Mouse (Mus musculus) heart, embryonic 10.5 days (tissue): ENCODE measurements around the gene Irak3. TPM values are rescaled to one million over a fixed set of nuclear protein-coding genes. Genes with fewer than 3 reads are reported as not detected.

Source experiments
- DNase-seq: peaks from one replicate; pipeline ENCODE4 v3.0.0-alpha.2; 2017; ENCODE audit warnings: low spot score
- H3K27ac ChIP-seq: fragments of 300-500 bp; sonication (generic); 2 replicates; pipeline ENCODE4 v1.5.1; 2016; ENCODE audit warnings: mild to moderate bottlenecking
- H3K27me3 ChIP-seq: fragments of 300-500 bp; sonication (generic); 2 replicates; pipeline ENCODE4 v1.6.1; 2016; ENCODE audit warnings: mild to moderate bottlenecking; ENCODE audit not compliant: poor library complexity, insufficient read depth, severe bottlenecking
- H3K36me3 ChIP-seq: fragments of 300-500 bp; sonication (generic); 2 replicates; pipeline ENCODE4 v1.6.1; 2016; ENCODE audit warnings: mild to moderate bottlenecking, moderate library complexity
- H3K4me1 ChIP-seq: fragments of 300-500 bp; sonication (generic); 2 replicates; pipeline ENCODE4 v1.6.1; 2016; ENCODE audit warnings: mild to moderate bottlenecking
- H3K4me3 ChIP-seq: fragments of 300-500 bp; sonication (generic); 2 replicates; pipeline ENCODE4 v1.5.1; 2016; ENCODE audit warnings: mild to moderate bottlenecking, moderate library complexity
- H3K9me3 ChIP-seq: fragments of 300-500 bp; sonication (generic); 2 replicates; pipeline ENCODE4 v1.6.1; 2016; ENCODE audit warnings: mild to moderate bottlenecking, moderate library complexity
- WGBS: fragments of 180-500 bp; shearing (Covaris S2); methylation state at CpG from one replicate; pipeline ENCODE4 v1.1.7; 2016; 5-methylcytosine and 5-hydroxymethylcytosine counted together
- polyA plus RNA-seq: library from polyadenylated mRNA; unstranded; fragments of >200 nt; fragmentation: Nextera tagmentation; extraction: Ambion mirVana; gene quantifications from 2 replicates; pipeline ENCODE4 v1.2.1, GENCODE M21; 2016

The Irak3 gene
- polyA plus RNA-seq, 1 experiment from 2014 or later, result 0.24 TPM

GRCm38 (mm10) chr10:120095716-120096115 lies 106.2 kb downstream of the Irak3 start:
- Histone ChIP-seq H3K27me3 (no peaks in the 10 kb centered on the region), H3K36me3 (peaks cover 73% of the 10 kb centered on the region)
- WGBS, result 87% methylated on average over 5 of the region's 5 CpGs

GRCm38 (mm10) chr10:120095136-120095535 lies 106.8 kb downstream of the Irak3 start:
- Histone ChIP-seq H3K9me3 (no peaks in the 10 kb centered on the region), H3K4me3 (no peak overlapping the region), H3K27me3 (no peaks in the 10 kb centered on the region), H3K4me1 (no peaks in the 10 kb centered on the region; the same call in 1 of the 2 replicates), H3K27ac (no peak overlapping the region), H3K36me3 (peaks cover 67% of the 10 kb centered on the region)
- WGBS, result 89% methylated on average over 9 of the region's 9 CpGs
- DNase-seq, result no peak

More at GRCm38 (mm10) chr10:120095716-120096115, 106.2 kb downstream of the Irak3 start:
- no peak overlapping the region for H3K27ac ChIP-seq
- DNase-seq, result no peak
- no peaks in the 10 kb centered on the region for H3K9me3 ChIP-seq
- no peak overlapping the region for H3K4me3 ChIP-seq
- no peaks in the 10 kb centered on the region; the same call in 1 of the 2 replicates for H3K4me1 ChIP-seq

- Histone ChIP-seq H3K9me3 (no peaks in the 10 kb centered on the region), H3K36me3 (peaks cover 77% of the 10 kb centered on the region), H3K27me3 (no peaks in the 10 kb centered on the region), H3K4me1 (no peaks in the 10 kb centered on the region), H3K4me3 (no peak overlapping the region), H3K27ac (no peak overlapping the region)
- WGBS, result 89% methylated on average over 12 of the region's 12 CpGs
- DNase-seq, result no peak
Observed at GRCm38 (mm10) chr10:120092548-120092947, 109.4 kb downstream of the Irak3 start.

Other genes starting within 250 kb of the Irak3 start
- gene Helb, start 89.1 kb downstream of the Irak3 start, polyA plus RNA-seq, result 5.0 and 7.4 TPM in 2 replicates
- gene Tmbim4, start 540 bp downstream of the Irak3 start, polyA plus RNA-seq, result 106 and 119 TPM in 2 replicates
- gene Llph, start 24.9 kb upstream of the Irak3 start, polyA plus RNA-seq, result 35.7 and 47.8 TPM in 2 replicates